Mouse (Mus musculus): Measurements from ENCODE around the gene Kmt2d.
"Not testable (repeated sequence)": the region's sequence is repeated elsewhere in the genome, so short reads cannot be mapped to it uniquely, and the experiment has no call there.

Gene Kmt2d

GRCm38 (mm10) chr15:98871070-98871915 is at the start of gene Kmt2d:
Gene Kmt2d (minus strand): TSS chr15:98871204.
- no peak for DNase-seq (ENCODE audit: low read depth in 1 of 2, low spot score in 2 of 2)

- DNase-seq (ENCODE audit: low read depth in 1 of 2, low spot score in 2 of 2) = not testable (repeated sequence)
Measured at GRCm38 (mm10) chr15:98918499-98918895, 47.5 kb upstream of the Kmt2d start.

- peak; percentile 96 to 98 for DNase-seq (ENCODE audit: low read depth in 1 of 2, low spot score in 2 of 2)
Measured at GRCm38 (mm10) chr15:98917538-98918498, 46.8 kb upstream of the Kmt2d start, which contains the start of gene Lmbr1l. Gene Lmbr1l (minus strand): TSS chr15:98918231.

- no peak for DNase-seq (ENCODE audit: low read depth in 1 of 2, low spot score in 2 of 2)
Measured at GRCm38 (mm10) chr15:98917091-98917490, 46.1 kb upstream of the Kmt2d start.

GRCm38 (mm10) chr15:98916016-98916415 is 45.0 kb upstream of the Kmt2d start:
- DNase-seq (ENCODE audit: low read depth in 1 of 2, low spot score in 2 of 2) = no peak

GRCm38 (mm10) chr15:98914903-98915302 is 43.9 kb upstream of the Kmt2d start:
- DNase-seq (ENCODE audit: low read depth in 1 of 2, low spot score in 2 of 2) = no peak

- DNase-seq (ENCODE audit: low read depth in 1 of 2, low spot score in 2 of 2) = no peak
Measured at GRCm38 (mm10) chr15:98904692-98905091, 33.7 kb upstream of the Kmt2d start.

GRCm38 (mm10) chr15:98902600-98902999 is 31.6 kb upstream of the Kmt2d start:
- no peak for DNase-seq (ENCODE audit: low read depth in 1 of 2, low spot score in 2 of 2)

- DNase-seq (ENCODE audit: low read depth in 1 of 2, low spot score in 2 of 2) = no peak
Measured at GRCm38 (mm10) chr15:98901530-98901929, 30.5 kb upstream of the Kmt2d start.

- DNase-seq (ENCODE audit: low read depth in 1 of 2, low spot score in 2 of 2) = no peak
Measured at GRCm38 (mm10) chr15:98897928-98898800, 27.2 kb upstream of the Kmt2d start, which contains the start of gene Dhh. Gene Dhh (minus strand): TSS chr15:98898540.

GRCm38 (mm10) chr15:98897495-98897894 is 26.5 kb upstream of the Kmt2d start:
- no peak for DNase-seq (ENCODE audit: low read depth in 1 of 2, low spot score in 2 of 2)

GRCm38 (mm10) chr15:98895635-98896589 is 24.9 kb upstream of the Kmt2d start:
- DNase-seq (ENCODE audit: low read depth in 1 of 2, low spot score in 2 of 2) = no peak

- no peak for DNase-seq (ENCODE audit: low read depth in 1 of 2, low spot score in 2 of 2)
Measured at GRCm38 (mm10) chr15:98894746-98895634, 24.0 kb upstream of the Kmt2d start.

- DNase-seq (ENCODE audit: low read depth in 1 of 2, low spot score in 2 of 2) = no peak
Measured at GRCm38 (mm10) chr15:98893940-98894745, 23.1 kb upstream of the Kmt2d start, which contains the start of gene Rhebl1. Gene Rhebl1 (minus strand): TSS chr15:98894540.

- DNase-seq (ENCODE audit: low read depth in 1 of 2, low spot score in 2 of 2) = no peak
Measured at GRCm38 (mm10) chr15:98893036-98893435, 22.0 kb upstream of the Kmt2d start.

GRCm38 (mm10) chr15:98891907-98892606 is 21.1 kb upstream of the Kmt2d start:
- DNase-seq (ENCODE audit: low read depth in 1 of 2, low spot score in 2 of 2) = no peak

GRCm38 (mm10) chr15:98891198-98891742 is 20.3 kb upstream of the Kmt2d start:
- DNase-seq (ENCODE audit: low read depth in 1 of 2, low spot score in 2 of 2) = no peak
